Mouse (Mus musculus): ENCODE measurements around the gene Babam2. TPM values are rescaled to one million over a fixed set of nuclear protein-coding genes. Genes with fewer than 3 reads are reported as not detected.

Gene Babam2
- total and polyA plus RNA-seq, 3 experiments: 44.6 to 214 (median 65.0) TPM

GRCm38 (mm10) chr5:31905808-31906207, 208.3 kb downstream of the Babam2 start:
- Histone ChIP-seq H3K4me3 (ENCODE audit: low read depth, low read length) (no peak overlapping the region), H3K4me1 (ENCODE audit: insufficient read depth, low read depth, low read length) (no peaks in the 10 kb centered on the region), H3K9me3 (replicated peaks) (no peaks in the 10 kb centered on the region), H3K27me3 (ENCODE audit: insufficient read depth, low read length) (no peaks in the 10 kb centered on the region), H3K36me3 (replicated peaks) (peaks cover 38% of the 10 kb centered on the region)
- DNase-seq (ENCODE audit: low spot score) (no peak), ATAC-seq (ENCODE audit: extremely low read depth, insufficient number of reproducible peaks, low FRiP score, poor library complexity, severe bottlenecking) (no peak)
- TF ChIP-seq TAL1 (conservative IDR thresholded peaks at IDR 0.05; ENCODE audit: low read depth, low read length) (no peak), CTCF (IDR thresholded peaks at IDR 0.05; ENCODE audit: low read depth, low read length) (no peak), GATA2 (IDR thresholded peaks at IDR 0.05; ENCODE audit: borderline replicate concordance, low read depth, low read length) (no peak), GATA1 (IDR thresholded peaks at IDR 0.05; ENCODE audit: borderline replicate concordance, low read length) (no peak), POLR2AphosphoS5 (IDR thresholded peaks at IDR 0.05; ENCODE audit: insufficient replicate concordance, low read depth, low read length) (no peak)

DNA sequence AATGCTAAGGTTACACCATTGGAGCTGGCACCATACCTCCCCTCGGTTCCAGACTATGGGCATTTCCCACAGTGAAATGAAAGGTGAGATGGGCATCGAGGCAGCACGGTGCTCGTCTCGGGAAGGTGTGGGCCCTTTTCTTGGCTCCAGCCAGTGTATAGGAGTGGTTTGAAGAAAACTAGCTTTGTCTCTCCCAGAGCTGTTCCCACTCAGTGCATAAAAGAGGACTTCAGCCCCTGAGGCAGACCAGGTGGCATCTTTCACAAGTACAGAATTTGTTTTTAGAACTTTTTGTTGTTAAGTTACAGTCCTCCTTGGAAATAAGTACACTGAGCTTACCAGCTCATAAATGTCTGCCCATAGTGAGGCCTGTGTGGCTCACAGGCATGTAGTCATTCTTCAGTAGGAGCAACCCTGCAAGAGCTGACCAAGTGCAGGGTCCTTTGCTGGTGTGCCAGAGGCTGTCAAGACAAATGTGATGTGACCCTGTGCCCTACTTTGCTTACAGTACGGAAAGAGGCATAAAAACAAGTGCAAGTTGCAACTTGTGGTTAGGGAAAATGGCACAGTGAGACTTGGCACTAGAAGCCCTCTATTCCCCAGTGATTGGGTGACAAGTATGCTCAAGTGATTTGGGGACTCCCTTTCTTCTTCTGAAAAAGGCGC, 208.9 kb downstream of the Babam2 start:
- Histone ChIP-seq H3K9me3 (replicated peaks) (no peaks in the 10 kb centered on the region), H3K4me3 (ENCODE audit: low read depth, low read length) (no peak overlapping the region), H3K27me3 (ENCODE audit: insufficient read depth, low read length) (no peaks in the 10 kb centered on the region), H3K36me3 (replicated peaks) (peaks cover 36% of the 10 kb centered on the region), H3K4me1 (ENCODE audit: insufficient read depth, low read depth, low read length) (no peaks in the 10 kb centered on the region)
- DNase-seq (ENCODE audit: low spot score): no peak
- TF ChIP-seq GATA1 (IDR thresholded peaks at IDR 0.05; ENCODE audit: borderline replicate concordance, low read length): no peak
- TF ChIP-seq GATA2 (IDR thresholded peaks at IDR 0.05; ENCODE audit: borderline replicate concordance, low read depth, low read length): no peak
- TF ChIP-seq TAL1 (conservative IDR thresholded peaks at IDR 0.05; ENCODE audit: low read depth, low read length): no peak
- TF ChIP-seq POLR2AphosphoS5 (IDR thresholded peaks at IDR 0.05; ENCODE audit: insufficient replicate concordance, low read depth, low read length): no peak
- TF ChIP-seq CTCF (IDR thresholded peaks at IDR 0.05; ENCODE audit: low read depth, low read length): no peak
- ATAC-seq (ENCODE audit: extremely low read depth, insufficient number of reproducible peaks, low FRiP score, poor library complexity, severe bottlenecking): no peak

DNA sequence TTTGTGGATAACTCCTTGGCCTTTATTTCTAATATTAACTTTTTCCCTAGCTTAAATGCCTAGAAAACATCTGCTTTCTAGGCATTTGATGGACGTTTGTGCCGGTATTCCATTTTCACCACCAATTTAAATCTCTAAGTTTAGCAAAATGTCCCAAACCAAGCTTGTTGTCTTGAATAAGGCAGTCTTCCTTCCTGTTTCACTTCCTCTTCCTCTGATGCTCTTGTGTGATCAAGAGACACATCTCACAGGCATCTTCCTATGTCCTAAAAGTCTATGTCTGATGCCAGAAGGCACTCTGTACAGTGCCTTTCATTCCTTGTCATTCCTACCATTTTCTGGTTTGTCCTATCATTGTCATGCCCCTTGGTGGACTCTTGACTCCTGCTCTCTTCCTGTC, 210.5 kb downstream of the Babam2 start:
- DNase-seq (ENCODE audit: low spot score): no peak
- no peaks in the 10 kb centered on the region for H3K9me3 ChIP-seq (replicated peaks)
- TF ChIP-seq TAL1 (conservative IDR thresholded peaks at IDR 0.05; ENCODE audit: low read depth, low read length) (no peak), GATA1 (IDR thresholded peaks at IDR 0.05; ENCODE audit: borderline replicate concordance, low read length) (no peak), GATA2 (IDR thresholded peaks at IDR 0.05; ENCODE audit: borderline replicate concordance, low read depth, low read length) (no peak), POLR2AphosphoS5 (IDR thresholded peaks at IDR 0.05; ENCODE audit: insufficient replicate concordance, low read depth, low read length) (no peak), CTCF (IDR thresholded peaks at IDR 0.05; ENCODE audit: low read depth, low read length) (no peak)
- H3K4me1 ChIP-seq (ENCODE audit: insufficient read depth, low read depth, low read length): no peaks in the 10 kb centered on the region
- H3K4me3 ChIP-seq (ENCODE audit: low read depth, low read length): no peak overlapping the region
- ATAC-seq (ENCODE audit: extremely low read depth, insufficient number of reproducible peaks, low FRiP score, poor library complexity, severe bottlenecking): no peak
- peaks cover 32% of the 10 kb centered on the region for H3K36me3 ChIP-seq (replicated peaks)
- no peaks in the 10 kb centered on the region for H3K27me3 ChIP-seq (ENCODE audit: insufficient read depth, low read length)

DNA sequence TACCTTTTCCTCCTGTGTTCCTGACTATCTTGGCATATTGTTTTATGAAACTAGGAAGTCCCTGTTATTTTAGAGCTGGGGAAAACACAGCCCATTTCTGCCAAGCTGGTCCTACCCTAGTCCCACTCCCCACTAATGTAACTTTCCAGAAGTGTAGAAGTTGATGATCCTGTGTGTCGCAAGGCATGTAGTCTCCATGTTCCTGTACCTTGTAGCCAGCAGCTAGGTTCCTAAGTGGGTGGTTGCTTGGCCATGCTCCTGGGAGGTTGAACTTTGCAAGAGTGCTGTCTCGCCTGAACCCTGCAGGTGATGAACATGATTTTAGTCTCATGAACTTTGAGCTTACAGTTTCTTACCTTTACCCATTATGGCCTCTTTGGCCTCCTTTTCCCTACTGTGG, 211.3 kb downstream of the Babam2 start:
- no peak for DNase-seq (ENCODE audit: low spot score)
- H3K27me3 ChIP-seq (ENCODE audit: insufficient read depth, low read length): no peaks in the 10 kb centered on the region
- H3K9me3 ChIP-seq (replicated peaks): no peaks in the 10 kb centered on the region
- H3K4me3 ChIP-seq (ENCODE audit: low read depth, low read length): no peak overlapping the region
- no peak for ATAC-seq (ENCODE audit: extremely low read depth, insufficient number of reproducible peaks, low FRiP score, poor library complexity, severe bottlenecking)
- H3K4me1 ChIP-seq (ENCODE audit: insufficient read depth, low read depth, low read length): no peaks in the 10 kb centered on the region
- peaks cover 32% of the 10 kb centered on the region for H3K36me3 ChIP-seq (replicated peaks)
- no peak for TF ChIP-seq GATA1 (IDR thresholded peaks at IDR 0.05; ENCODE audit: borderline replicate concordance, low read length)
- no peak for TF ChIP-seq POLR2AphosphoS5 (IDR thresholded peaks at IDR 0.05; ENCODE audit: insufficient replicate concordance, low read depth, low read length)
- TF ChIP-seq TAL1 (conservative IDR thresholded peaks at IDR 0.05; ENCODE audit: low read depth, low read length): no peak
- no peak for TF ChIP-seq CTCF (IDR thresholded peaks at IDR 0.05; ENCODE audit: low read depth, low read length)
- no peak for TF ChIP-seq GATA2 (IDR thresholded peaks at IDR 0.05; ENCODE audit: borderline replicate concordance, low read depth, low read length)

DNA sequence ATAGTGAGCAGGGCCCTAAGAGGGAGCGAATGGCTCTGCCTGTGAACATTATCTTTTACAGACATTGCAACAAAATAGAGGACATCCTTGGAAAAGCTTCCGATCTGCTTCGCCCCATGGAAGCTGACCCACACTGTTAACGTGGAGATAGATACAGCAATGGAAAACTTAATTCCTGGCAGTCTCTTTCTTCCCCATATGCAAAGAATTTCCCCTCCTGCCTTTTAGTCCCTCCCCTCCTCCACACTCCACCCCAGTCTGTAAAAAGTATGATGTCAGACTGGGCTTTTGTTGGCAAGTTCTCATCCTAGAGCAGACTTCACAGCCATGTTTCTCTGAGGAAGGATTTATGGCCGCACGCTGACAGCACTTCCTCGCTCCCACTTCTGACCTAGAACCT, 218.8 kb downstream of the Babam2 start:
- ATAC-seq (ENCODE audit: extremely low read depth, insufficient number of reproducible peaks, low FRiP score, poor library complexity, severe bottlenecking) (no peak), DNase-seq (ENCODE audit: low spot score) (no peak)
- H3K27me3 ChIP-seq (ENCODE audit: insufficient read depth, low read length): no peaks in the 10 kb centered on the region
- TF ChIP-seq CTCF (IDR thresholded peaks at IDR 0.05; ENCODE audit: low read depth, low read length): no peak
- no peak for TF ChIP-seq GATA2 (IDR thresholded peaks at IDR 0.05; ENCODE audit: borderline replicate concordance, low read depth, low read length)
- no peak for TF ChIP-seq POLR2AphosphoS5 (IDR thresholded peaks at IDR 0.05; ENCODE audit: insufficient replicate concordance, low read depth, low read length)
- TF ChIP-seq GATA1 (IDR thresholded peaks at IDR 0.05; ENCODE audit: borderline replicate concordance, low read length): no peak
- TF ChIP-seq TAL1 (conservative IDR thresholded peaks at IDR 0.05; ENCODE audit: low read depth, low read length): no peak
- H3K4me3 ChIP-seq (ENCODE audit: low read depth, low read length): no peak overlapping the region
- peaks cover 14% of the 10 kb centered on the region for H3K36me3 ChIP-seq (replicated peaks)
- H3K9me3 ChIP-seq (replicated peaks): no peaks in the 10 kb centered on the region
- no peaks in the 10 kb centered on the region for H3K4me1 ChIP-seq (ENCODE audit: insufficient read depth, low read depth, low read length)

DNA sequence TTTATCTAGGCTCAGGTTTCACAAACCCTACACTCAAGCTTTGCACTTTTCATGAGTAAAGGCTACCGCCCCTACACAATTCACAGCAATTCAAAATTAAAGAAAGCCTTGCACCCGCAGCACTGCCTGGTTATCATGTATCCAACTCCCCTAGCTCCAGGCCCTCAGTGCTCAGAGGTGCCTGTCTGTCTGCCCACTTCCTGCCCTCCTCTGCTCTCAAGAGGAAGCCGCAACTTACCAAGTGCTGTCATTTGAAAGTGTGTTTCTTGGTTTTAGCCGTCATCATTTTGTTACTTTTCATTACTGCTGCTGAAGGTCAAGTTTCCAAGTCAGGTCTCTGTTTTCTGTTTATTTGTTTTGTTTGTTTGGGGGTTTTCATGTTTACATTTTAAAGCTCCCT, 221.1 kb downstream of the Babam2 start:
- ATAC-seq (ENCODE audit: extremely low read depth, insufficient number of reproducible peaks, low FRiP score, poor library complexity, severe bottlenecking) (no peak), DNase-seq (ENCODE audit: low spot score) (no peak)
- Histone ChIP-seq H3K27me3 (ENCODE audit: insufficient read depth, low read length) (no peaks in the 10 kb centered on the region), H3K36me3 (replicated peaks) (peaks cover 13% of the 10 kb centered on the region), H3K9me3 (replicated peaks) (no peaks in the 10 kb centered on the region), H3K4me1 (ENCODE audit: insufficient read depth, low read depth, low read length) (no peaks in the 10 kb centered on the region), H3K4me3 (ENCODE audit: low read depth, low read length) (no peak overlapping the region)
- no peak for TF ChIP-seq GATA1 (IDR thresholded peaks at IDR 0.05; ENCODE audit: borderline replicate concordance, low read length)
- no peak for TF ChIP-seq TAL1 (conservative IDR thresholded peaks at IDR 0.05; ENCODE audit: low read depth, low read length)
- no peak for TF ChIP-seq POLR2AphosphoS5 (IDR thresholded peaks at IDR 0.05; ENCODE audit: insufficient replicate concordance, low read depth, low read length)
- TF ChIP-seq CTCF (IDR thresholded peaks at IDR 0.05; ENCODE audit: low read depth, low read length): no peak
- TF ChIP-seq GATA2 (IDR thresholded peaks at IDR 0.05; ENCODE audit: borderline replicate concordance, low read depth, low read length): no peak
